Mouse (Mus musculus): ENCODE measurements around the gene Usp54. TPM values are rescaled to one million over a fixed set of nuclear protein-coding genes. Genes with fewer than 3 reads are reported as not detected.
A peak's percentile ranks its signal among the peaks of the same experiment; 100 is the strongest.

The Usp54 gene
- polyA plus RNA-seq (2017; shearing (Covaris generic)), result 1 to 10 TPM; 2.1 to 2.9 TPM

DNA sequence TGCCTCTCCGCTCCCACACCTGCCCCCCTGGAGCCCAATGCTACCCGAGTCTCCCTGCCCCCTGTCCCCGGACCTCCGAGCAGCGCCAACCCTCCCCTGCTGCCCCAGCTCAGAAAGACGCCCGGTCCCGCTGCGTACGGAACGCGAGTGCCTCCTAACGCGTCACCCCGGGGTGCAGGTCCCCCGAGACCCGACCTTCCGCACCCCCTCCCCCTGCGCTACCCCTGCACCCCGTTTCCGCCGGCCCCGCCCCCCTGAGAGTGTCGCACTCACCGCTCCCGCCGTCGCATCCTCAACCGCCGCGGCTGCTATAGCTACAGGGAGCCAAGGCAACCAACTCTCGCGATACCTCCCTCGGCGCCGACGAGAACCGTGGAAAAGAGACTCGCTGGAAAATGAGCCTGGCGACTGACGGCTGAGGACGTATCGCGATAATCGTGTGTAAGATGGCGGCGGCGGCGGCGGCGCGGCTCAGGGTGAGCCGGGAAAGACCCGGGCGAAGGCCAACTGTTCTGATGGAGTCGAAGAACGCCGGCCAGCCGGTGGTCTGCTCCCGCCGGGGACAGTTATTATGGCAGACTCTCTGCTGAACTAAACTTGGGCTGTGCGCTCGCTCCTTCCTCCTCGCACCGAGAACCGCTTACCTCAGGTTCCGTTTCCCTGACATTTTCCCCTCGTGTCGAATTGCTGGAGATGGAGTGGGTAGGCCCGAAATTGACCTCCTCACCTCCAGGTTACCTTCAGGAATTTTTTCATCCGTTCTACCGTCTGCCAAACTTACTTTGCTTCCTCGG, at the start of gene Usp54:
Gene Usp54 (minus strand): TSS at position 420 of the 794 bp plus-strand sequence.
- peak; percentile 91 for ATAC-seq

DNA sequence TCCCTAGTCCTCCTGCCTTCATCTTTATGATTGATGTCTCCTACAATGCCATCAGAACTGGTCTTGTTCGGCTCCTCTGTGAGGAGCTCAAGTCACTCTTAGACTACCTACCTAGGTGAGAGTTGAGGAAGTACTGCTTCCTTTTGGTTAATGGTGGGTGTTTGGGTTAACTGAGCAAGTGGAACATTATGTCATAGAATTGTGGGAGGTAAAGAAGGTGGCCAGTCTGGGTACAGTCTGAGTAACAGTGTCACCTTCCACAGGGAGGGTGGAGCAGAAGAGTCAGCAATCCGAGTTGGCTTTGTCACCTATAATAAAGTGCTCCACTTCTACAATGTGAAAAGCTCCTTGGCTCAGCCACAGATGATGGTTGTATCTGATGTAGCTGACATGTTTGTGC, 48.1 kb upstream of the Usp54 start:
- peak; percentile 59 for ATAC-seq

DNA sequence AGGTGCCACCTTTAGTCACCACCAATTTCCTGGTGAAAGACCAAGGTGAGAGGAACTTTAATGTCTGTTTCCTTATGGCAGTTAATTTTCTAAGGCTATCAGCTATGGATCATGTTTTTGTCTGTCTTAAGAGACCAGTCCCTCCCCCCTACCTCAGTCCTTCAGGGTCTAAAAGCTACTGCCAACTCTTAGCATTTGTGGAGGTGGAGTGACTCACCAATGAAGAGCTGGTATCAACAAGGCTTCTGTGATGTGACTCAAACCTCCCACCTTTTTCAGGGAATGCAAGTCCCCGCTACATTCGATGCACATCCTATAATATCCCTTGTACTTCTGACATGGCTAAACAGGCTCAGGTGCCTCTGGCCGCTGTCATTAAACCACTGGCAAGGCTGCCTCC, 45.7 kb upstream of the Usp54 start:
- no peak for ATAC-seq

DNA sequence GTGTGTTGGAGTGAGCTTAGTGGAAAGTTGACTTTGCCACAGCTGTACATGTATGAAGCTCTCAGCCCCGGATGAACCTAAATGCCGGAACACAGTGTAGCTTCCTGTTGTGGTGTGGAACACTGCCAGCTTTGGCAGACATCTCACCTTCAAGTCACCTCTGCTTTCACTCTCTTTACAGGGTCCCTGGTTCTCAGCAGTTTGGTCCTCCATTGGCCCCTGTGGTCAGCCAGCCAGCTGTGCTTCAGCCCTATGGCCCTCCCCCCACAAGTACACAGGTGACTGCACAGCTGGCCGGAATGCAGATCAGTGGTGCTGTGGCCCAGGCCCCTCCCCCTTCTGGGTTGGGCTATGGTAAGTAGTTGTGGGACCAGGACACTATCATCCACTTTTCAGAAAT, 41.6 kb upstream of the Usp54 start:
- peak; percentile 99 for ATAC-seq

DNA sequence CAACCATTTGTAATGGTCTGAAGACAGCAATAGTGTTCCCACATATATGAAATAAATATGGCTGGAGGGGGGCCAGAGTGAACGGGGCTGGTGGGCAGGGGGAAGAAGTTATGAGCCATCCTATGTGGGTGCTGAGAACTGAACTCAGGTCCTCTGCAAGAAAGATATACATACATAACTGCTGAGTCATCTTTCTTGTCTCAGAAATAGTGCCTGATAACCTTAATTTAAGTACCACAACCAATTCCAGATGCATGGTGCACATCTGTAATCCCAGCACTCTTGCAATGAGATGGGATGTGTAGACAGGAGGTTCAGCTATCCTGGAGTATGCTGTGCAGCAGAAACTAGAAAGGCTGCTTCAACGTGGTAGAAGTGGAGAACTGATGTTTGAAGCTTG, 40.9 kb upstream of the Usp54 start:
- ATAC-seq, result no peak

DNA sequence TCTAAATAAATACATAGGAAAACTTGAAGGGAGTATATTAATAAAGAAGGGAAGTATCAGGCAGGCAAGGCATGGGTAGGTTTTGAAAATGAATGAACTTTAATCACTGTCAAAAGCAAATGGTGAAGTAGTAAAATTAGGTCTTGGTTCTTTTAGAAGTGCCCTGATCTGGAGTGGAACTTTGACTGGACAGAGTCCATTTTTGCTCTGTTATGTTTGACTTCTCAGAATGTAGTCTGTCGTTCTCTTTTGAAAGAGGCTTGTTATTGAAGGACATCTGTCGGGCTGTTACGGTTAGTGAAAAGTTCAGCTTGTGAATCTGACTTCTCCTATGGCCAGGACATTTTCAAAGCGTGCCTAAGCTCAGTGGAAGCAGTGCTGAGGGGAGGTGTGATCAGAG, 37.0 kb upstream of the Usp54 start:
- ATAC-seq, result no peak

DNA sequence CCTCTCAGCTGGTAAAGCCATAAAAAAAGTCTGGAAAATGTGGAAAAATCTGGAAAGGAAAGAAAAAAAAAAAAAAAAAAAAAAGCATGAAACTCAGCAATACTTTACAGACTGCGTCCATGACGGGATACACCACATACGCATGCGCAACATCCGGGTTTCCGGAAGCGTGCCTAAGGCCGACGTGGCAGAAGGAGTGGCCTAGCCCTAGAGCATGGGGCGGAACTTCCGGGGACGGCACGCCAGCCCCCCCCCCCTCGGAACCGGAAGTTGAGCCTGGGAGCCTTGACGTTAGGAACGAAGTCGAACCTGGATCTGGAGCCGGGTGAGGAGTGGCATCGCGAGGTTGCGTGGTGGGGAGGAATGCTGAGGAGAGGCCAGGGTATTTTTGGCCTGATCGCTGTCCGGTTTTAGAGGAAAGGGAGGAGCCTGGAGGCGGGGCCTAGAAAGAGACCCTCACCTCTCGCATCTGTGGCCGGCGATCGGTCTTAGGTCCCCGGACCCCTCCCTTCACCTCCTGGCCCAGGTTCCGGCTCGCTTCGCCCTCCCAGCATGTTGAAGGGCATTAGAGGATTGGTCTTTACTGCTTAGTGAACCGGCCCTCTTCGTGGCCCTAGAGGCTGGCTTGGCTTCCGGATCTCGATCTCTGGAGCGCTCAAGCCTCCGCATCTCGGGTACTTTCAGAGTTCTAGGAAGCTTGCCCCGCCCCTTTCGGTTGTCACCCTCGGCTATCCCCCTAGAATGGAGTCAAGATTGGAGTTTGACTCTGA, 33.4 kb upstream of the Usp54 start, which contains the start of gene Sec24c:
Gene Sec24c (plus strand): TSS at position 245 of the 770 bp plus-strand sequence.
- peak; percentile 92 for ATAC-seq

DNA sequence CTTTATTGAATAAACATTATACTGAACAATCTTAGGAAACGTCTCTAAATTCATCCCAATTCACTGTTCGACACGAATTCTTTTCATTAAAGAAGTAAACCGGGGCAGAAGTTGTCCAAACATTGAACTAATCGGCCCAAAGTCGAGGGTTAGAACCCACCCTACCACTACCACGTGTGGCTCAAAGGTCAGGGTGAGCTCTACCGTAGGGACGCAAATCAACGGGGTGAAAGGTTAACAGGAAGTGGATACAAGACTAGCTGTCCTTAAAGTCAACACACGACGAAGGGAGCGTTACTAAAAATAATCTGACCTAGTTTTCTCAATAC, 32.8 kb upstream of the Usp54 start:
- ATAC-seq, result peak; percentile 50

DNA sequence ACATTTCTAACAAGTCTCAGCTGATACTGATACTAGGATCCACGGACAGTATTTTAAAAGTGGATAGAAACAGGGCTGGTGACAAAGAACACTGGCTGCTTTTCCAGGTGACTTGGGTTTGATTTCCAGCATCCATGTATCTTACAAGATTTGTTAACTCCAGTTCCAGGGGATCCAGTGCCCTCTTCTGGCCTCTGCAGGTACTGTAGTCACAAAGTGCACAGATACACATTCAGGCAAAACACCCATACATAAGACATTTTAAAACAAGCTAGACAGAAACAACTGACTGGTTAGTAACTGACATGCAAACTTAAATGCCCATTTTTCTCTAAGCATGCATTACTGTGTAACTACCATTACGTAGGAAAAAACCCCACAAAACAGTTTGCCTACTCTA, 32.1 kb upstream of the Usp54 start:
- no peak for ATAC-seq

DNA sequence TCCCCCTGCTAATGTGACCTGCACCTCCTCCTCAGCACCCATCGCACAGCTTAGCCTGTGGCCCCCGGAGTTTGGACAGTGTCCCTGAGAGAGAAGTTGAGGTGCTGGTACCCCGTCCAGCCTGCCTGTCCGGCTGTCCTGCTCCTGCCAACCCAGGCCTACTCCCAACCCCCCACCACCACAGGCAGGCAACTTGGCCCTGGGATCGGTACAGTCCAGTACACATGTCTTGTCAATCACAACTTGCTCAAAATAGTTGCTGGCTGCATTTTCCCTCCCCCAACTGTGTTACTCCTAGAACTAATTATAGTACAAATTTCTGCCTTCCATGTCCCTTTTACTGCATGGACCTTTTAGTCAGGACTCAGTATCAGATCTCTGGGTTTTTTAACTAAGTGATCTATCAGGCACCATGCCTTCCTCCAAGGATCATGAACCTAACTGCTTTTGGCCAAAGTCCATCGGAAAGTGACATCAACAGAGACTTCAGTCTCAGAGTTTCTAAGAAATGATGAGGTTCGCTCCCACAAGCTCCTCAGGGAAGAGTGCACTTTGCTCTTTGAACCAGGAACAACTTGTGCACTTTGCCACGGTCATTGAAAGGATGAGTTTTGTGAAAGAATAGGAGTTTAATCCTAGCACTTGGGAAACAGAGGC, 27.4 kb upstream of the Usp54 start, which contains the start of gene Synpo2l:
Gene Synpo2l (minus strand): TSS at position 201 of the 657 bp plus-strand sequence.
- no peak for ATAC-seq

DNA sequence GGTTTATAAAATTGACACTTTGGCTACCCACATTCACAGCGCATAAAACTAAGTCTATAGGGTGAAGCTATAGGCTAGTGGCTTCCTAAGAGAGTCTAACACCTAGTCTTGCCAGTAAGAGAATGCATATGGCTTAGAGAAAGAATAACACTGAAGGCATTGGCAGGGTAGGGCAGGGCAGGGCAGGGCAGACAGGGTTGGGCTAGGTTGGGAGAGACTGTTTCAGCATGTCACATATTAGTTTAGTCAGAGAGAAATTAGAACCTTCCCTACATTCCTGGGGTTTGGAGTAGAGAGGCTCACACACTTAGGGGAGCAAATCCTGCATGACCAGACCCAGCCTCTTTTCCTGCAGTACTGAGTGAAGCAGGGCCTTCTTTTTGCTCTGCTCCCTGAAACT, 26.6 kb upstream of the Usp54 start:
- ATAC-seq, result no peak

DNA sequence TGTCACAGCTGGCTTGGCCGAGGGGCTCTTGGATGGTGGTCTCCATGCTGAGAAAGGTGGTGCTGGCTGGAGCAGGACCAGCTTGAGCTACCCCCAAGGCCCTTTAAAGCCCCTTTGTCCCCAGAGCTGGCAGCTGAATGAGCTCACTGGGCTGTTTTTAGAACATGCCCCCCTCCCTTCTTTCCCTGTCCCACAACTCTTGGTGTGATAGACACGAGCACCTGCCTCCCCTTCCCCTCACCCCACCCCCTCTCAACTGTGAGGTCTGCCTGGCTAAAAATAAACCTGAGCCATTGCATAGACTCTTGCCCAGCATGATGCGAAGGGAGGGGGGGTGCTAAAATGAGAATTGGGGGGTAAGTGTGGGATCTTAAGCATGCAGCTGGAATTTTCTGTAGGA, 23.6 kb upstream of the Usp54 start:
- ATAC-seq, result no peak

DNA sequence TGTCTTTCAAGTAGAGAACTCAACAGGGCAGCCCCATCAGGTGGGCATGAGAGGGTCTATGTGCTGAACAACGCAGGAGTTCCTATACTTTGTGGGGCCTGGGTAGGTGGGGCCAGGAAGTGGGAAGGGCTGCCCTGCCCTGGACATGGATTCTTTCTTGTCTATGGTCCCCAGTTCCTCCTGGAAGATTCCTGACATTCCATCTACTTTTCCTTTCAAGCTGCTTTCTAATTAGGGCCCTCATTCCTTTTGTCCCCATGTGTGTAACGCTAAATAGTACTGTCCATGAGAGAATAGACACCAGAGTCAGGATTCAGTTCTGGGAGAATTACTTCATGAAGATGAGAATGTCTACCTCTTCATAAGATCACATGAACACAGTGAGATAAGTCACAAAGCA, 22.7 kb upstream of the Usp54 start:
- no peak for ATAC-seq

DNA sequence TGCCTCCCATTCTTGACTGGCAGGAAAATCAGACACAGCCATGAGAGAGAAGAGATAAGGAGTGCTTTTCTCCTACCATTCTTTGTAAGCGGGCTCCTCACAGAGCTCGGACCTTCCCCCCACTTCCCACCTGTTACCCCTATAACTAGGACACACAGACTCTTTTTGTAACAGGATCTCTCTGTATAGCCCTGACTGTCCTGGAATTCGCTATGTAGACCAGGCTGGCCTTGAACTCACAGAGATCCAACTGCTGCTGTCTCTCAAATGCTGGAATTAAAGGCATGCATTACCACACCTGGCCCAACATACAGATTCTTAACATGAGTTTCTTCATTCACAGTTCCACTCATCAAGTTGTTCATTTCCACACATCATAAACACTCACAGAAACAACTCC, 21.9 kb upstream of the Usp54 start:
- no peak for ATAC-seq

DNA sequence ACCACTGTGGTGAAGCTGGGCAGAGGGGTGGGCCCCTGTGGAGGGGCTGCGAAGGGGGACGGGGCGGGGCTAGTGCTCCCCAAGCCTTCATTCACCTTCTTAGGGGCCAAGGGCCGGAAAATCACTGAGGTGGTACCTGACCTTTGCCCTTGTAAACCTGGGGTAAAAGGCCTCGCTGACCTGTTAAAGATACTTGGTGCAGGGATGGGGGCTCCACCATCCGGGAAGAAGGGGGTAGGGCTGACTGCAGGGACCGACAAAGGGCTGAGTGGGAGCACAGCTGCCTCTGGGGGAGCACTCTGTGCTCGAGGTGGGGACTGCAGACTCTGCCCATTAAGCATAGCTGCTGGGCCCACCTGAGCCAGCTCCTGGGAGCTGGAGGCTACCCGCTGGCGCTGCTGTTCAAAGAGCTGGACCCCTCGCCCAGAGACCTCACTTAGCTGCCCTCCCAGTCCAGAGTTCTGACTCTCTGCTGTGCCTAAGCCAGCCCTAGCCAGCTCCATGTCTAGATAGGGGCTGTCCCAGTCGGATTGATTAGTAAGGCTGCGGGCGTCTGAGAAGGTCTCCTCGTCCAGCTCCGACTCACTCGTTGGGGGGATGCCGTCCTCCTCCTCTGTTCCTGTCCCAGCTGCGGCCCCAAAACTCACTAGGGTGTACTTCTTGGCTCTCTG, 20.9 kb upstream of the Usp54 start:
- ATAC-seq, result no peak

DNA sequence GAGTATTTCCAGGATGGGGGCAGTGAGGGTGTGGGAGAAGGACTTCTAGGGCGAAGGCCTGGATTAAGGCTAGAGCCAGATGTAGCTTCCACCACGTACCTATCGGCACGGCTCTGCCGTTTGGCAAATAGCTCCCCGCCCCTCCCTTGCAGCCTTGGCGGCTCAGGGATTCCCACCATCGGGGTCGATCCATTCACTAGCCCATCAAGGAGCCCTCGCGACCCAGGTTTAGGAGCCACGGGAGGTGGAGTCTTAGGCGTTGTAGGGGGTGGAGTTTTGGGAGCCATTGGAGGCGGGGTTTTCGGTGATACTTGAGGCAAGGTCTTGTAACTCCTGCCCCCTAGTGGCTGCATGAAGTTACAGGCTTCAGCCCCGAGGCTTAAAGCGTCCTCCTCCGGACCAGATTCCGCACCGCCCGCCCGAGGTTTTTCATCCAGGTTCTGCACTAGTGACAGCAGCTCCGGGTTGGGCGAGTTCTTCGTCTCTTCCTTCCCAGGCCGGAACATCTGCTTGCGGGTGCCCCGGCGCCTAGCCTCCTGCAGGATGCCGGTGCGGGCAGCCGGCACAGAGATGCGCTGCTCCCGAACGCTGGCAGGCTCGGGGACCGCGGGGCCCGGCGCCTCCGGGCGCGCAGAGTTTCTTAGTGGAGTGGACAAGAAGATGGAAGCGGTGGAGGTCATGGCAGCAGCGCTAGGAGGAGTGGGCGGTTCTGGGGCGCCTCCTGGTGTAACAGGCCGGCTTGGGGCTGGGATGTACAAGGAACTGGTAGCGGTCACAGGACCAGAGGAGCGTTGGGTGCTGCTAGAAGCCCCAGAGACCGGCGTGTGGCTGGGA, 20.2 kb upstream of the Usp54 start:
- peak; percentile 98 for ATAC-seq

DNA sequence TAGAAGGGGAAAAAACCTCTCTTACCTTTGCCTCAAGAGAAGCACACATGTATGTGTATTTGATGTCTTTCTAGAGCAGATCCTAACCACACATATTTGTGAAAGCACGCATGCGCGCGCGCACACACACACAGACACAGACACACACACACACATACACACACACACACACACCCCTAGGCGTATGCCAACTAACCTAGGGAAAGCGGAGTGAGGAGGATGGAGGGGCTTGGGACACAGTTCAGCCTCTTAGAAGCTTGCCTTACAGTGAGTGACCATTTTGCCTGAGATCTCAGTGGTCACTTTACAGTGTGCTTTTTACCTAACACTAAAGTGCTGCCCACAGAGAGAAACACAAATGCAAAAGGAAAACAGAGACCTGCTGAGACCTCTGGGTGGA, 18.8 kb upstream of the Usp54 start:
- ATAC-seq, result no peak

DNA sequence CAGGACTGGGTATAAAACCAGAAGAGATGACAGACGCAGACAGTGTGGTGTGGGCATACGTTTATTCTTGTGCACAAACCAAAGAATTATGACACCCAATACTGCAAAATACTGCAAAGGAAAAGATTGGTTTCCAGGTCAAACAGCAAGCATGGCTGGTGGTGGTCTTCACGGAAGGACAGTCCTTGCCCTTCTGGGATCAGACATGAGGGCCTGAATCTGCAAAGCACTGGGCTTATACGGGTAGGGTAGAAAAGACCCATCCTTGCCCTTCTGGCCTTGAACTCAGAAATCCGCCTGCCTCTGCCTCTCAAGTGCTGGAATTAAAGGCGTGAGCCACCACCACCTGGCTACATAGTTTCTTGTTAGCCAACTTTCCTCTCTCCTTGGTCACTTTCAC, 18.0 kb upstream of the Usp54 start:
- ATAC-seq, result no peak

DNA sequence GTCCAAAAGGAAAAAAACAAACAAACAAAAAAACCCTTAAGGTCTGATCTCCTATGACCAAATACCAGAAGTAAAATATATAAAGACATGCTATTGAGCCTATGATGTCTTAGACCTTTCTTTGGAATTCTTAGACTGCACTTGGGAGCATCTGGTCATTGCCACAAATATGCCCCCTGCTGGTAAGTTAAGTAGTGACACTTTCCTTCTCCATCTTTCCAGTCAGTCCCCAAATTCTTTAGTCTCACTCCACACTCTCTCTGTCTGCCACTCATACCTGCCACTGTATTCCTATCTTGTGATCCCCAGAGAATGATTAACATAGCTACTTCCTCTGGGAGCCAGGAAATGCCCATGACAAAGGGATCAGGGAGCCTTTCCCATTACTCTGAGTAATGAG, 17.5 kb upstream of the Usp54 start:
- peak; percentile 28 for ATAC-seq

DNA sequence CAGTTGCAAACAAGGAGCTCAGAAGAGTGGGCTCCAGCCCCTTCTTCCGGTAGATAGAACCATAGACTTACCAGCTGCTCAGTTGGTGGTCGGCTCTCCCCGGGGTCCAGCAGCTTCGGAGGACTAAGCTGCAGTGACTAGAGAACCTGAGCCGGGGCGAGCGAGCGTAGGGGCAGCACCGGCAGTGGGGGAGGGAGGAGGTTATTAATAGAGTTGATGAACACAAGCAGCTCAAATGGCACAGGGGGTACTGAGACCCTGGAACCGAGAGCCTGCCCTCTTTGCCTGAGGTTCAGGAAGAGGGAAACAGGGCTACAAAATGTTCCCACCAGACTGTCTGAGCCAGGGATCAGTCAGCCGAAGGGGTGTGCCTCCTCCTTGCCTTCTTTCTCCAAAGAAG, 15.5 kb upstream of the Usp54 start, which contains the start of gene Myoz1:
Gene Myoz1 (minus strand): TSS at position 180 of the 400 bp plus-strand sequence.
- no peak for ATAC-seq

DNA sequence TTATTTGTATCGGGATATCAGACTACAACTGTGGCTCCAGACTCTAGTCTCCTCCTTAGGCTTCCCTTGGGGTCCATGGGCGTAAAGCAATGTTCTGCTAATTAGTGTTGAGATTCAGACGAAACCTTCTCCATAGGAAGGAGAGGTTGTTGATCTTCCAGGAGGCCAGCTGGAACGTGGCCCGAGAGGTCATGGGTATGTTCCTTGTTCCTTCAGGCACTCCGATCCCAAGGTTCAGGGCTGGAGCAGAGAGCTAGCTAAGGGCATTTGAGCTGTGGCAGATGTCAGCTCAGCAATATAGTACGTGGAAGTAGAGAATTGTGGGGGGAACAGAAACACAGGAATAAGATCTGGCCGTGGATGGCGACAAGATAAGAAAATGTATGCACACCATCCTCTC, 14.9 kb upstream of the Usp54 start:
- no peak for ATAC-seq

All from CD4-positive, CD25-positive, alpha-beta regulatory T cell, adult 4 months (primary cell).